Mouse (Mus musculus): ENCODE results near the gene Gm45623.

Gene Gm45623

DNA sequence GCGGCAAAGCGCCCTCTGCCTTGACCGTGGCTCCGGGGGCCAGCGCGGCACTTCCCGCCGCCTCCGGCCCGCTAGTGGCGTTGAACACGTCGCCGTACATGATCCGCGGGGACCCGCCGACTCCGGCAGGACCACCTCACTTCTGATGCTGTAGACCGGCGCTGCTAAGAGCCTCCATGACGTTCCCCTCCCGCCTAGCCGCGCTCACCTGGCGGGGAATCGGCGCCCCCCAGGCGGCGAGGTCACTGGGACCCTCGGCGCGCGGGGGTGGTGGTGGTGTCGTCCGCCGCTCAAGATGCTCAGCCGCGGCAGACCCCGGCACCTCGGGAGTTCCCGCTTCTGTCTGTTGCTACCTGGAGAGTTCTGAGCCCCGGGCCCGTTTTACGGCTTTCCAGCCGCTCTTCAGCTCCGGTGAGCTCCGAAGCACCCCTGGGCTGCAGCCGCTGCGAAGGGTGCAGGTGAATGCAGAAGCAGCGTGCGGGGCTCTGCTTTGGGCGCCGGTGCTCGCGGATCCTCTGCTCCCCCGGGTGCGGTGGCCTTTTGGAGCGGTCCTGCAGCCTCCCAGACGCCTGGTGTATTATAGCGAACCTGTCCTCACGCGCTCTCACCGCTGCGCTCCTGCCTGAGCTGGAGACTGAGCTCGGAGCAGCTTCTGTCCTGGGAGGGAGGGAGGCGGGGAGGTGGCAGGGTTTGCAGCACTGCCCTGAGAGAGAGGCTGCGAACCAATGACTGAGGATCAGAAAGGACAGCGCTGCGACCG is at the start of gene Gm45623:
Gene Gm45623 (minus strand): TSS at position 636 of the 760 bp plus-strand sequence.
- 3% methylated on average over 71 of the region's 71 CpGs for WGBS

DNA sequence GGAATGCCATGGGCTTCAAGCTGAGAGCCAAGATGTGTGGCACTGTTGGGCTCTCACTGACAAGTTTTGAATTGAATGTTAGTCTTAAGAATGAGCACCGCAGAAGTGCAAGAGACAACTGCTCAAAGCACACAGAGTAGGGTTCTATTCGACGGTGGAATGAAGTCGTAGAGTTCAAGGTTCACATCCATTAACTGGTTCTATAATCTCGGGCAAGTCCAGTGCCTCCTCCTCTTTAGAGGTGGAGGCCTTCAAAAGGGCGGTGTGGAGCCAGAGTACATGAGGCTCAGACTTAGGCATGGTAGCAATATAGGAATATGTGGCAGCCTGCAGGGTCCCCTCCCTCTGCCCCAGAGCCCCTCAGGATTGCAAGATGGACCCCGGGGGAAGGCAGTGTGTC is 43.8 kb upstream of the Gm45623 start:
- WGBS = 91% methylated on average over 7 of the region's 7 CpGs

DNA sequence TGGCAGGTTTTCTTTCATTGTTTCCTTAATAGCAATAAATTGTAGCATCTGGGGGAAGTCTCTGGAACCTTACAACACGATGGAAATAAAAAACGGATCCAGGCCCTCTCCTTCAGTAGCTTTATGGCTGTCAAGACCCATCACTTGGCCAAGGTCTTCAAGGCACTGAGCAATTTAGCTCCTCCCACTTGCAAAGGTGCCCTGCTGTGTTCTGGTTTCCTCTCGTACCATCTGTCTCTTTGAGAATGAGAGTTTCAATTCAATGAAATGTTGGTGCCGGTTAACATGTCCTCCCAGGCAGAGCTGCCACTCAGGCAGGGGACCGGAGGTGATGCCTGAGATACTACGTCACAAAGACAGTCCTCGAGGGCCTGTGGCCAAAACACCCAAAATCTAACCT is 41.9 kb upstream of the Gm45623 start:
- 84% methylated on average over 7 of the region's 7 CpGs for WGBS

DNA sequence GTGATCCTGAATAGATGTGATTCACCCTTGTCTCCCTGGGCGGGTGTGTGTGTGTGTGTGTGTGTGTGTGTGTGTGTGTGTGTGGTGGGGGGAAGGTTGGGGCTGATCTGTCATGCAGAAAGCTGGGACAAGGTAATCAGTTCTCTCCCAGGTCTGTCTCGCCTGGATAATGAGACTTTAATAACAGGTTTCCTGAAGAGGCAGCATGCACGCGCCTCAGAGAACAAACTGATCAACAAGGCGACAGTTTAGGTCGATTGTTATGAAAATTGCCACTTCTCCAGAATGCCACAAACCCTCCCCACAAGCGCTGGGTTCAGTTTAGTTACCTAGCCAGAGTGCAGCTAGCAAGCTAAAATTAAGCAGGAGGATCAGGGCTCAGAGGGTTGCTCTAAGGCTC is 40.8 kb upstream of the Gm45623 start:
- 78% methylated on average over 7 of the region's 7 CpGs for WGBS

DNA sequence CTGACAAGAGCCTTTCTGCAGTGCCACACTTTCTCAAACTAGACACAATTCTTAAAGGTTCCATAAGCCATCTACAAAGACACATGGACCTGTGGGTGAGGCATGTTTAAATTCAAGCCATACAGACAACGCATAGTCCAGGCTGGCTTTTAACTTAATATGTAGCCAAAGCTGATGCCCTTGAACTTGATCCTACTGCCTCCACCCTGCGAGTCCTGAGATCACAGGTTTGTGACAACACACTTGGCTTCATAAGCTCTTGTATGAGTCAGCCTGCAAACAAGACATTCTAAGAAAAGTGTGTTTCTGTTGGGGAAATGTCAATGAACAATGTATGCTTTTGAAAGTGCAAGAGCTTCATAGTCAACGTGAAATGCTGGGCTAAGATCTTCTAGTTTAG is 39.2 kb upstream of the Gm45623 start:
- WGBS = 61% methylated on average over 3 of the region's 3 CpGs

DNA sequence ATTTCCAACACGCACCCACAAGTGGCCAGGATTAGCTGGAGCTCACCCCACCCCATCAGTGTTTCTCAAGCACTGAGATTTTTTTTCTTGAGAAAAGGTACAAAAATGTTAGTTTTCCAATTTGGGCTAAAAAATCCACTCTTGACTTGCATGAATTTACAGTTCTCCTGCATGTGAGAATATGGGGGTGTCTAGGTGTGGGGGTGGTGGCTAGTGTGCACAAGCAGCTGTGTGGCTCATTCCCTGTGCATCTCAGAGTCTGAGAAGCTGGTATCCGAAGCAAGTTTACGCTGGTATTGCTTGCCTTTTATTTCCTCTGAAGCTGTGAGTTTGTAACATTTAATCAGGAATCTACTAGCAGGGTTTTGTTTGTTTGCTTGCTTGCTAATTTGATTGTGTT is 37.1 kb upstream of the Gm45623 start:
- WGBS = 46% methylated on average over 3 of the region's 3 CpGs

DNA sequence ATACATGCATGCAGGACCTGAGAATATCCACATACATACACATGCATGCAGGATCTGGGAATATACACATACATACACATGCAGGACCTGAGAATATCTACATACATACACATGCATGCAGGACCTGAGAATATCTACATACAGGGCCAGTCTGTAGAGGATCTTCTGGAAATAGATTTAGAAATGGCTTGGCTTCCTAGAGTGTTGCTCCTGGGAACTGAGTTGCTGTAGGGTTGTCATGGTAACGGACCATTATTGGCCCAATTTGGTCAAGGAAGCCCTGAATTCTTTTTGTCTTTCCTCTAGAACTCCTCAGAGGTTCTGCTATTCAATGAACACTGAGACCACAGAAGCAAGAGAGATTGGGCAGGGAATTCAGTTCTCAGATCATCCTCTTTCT is 29.0 kb upstream of the Gm45623 start:
- 48% methylated on average over 1 of the region's 1 CpGs for WGBS

DNA sequence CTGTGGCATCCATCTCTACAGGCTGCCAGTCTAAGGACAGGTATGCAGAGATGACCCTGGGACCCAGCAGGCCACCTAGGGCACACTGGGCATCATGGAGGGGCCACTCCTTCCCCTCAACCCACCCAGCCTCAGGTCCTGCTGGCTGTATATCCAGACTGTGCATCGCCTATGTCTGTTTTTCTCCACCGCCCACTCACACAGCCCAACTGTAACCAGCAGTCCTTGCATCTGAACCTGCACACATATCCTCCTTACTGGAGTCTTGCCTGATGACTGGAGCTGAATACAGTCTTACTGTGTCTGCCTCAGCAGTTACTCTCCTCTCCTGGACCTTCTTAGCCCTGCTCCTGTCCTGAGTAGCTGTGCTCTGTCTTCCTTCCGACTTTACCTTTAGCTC is 28.1 kb upstream of the Gm45623 start:
- 70% methylated on average over 3 of the region's 3 CpGs for WGBS

DNA sequence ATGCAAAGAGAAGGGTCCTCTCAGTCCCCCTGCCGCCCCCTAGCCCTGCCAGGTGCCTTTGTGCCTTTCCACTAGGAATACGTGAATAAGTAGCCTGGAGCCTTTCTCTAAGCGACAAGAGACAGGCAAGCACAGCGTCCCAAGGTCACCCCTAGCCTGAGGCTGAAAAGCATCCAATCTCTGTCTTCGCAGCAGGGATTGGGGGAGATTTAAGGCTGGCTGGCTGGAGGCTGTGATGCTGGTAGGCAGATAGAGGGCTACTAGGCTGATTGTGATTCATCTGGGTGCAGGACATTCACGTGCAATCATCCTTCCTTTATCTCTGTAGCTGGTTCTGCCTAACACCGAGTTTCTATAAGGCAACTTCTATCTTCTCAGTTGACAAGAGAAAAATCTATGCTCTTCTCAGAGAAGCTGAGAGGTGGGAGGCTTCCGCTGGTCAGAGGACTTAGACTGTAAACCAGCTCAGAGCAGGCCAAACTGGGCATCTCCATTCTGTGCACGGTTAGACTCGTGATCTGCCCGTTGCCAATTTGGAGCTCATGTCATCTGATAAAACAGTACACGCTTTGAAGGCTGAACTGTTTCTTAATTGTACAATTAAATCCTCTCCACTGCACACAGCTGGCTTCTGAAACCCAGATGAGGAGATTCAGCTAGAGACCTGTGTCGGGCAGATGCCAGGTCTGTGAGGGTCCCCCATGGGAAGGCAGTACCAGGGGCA is 27.3 kb upstream of the Gm45623 start:
- 37% methylated on average over 13 of the region's 13 CpGs for WGBS

DNA sequence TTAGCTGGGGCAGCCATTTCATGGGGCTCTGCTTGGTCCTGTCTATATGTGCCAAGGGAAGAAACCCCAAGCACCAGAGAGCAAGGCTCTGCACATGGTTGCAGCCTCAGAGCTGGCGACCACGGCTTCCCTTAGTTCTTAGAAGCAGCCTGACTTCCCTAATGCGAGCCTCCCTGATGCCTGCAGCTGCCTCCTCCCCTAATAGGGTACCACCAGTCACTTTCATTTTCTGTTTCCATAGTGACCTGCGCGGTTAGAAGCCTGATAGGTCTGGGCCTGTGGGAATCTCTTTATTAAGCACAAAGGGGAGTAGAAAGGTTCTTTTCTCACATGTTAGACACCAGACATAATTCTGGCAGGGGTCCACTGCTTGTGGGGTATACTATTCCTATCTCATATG is 20.7 kb upstream of the Gm45623 start:
- WGBS = 70% methylated on average over 5 of the region's 5 CpGs

DNA sequence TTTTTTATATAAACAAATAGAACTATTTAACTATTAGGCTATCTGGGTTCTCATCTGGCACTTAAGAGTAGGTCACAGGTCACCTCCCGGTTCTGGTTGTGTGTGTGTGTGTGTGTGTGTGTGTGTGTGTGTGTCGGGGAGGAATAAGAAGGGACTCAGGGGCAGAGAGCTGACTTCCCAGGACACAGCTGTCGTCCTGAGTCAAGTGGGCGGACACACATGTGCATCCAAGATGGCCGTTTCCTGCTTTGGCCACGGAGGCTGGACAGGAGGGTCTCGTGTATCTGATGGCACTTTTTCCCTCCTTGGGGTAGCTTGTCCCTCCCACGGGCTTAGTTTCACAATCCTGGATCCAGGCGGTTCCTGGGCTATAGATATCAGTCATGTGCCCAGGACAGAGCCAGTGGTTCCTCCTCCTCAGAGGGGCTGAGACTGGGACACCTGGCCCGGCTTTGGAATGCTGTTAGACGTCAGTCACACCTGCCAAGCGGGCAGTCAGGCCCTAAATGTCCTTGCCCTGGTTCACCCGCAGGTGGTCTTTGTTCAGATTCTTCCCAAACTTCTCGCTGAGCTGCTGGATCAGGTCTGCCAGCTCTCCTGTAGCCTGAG is 19.7 kb upstream of the Gm45623 start:
- WGBS = 76% methylated on average over 14 of the region's 14 CpGs

DNA sequence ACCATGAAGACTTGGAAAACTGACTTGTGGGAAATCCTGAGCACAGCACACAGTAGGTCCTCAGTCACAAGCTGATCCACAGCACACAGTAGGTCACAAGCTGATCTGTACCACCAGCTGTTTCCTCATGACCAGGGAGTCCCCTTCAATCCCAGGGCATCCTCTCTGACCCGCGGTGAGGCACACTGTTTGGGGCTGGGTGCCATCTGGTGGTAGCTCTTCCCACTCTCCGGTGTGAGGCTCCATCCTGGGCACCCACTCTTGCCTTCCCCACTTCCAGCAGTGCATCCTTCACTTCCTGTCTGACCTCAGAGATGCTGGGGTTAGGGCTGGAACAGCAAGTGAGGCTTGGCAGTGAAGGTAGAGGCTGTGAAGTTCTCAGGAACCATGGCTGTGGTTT is 19.0 kb upstream of the Gm45623 start:
- WGBS = 47% methylated on average over 3 of the region's 3 CpGs

DNA sequence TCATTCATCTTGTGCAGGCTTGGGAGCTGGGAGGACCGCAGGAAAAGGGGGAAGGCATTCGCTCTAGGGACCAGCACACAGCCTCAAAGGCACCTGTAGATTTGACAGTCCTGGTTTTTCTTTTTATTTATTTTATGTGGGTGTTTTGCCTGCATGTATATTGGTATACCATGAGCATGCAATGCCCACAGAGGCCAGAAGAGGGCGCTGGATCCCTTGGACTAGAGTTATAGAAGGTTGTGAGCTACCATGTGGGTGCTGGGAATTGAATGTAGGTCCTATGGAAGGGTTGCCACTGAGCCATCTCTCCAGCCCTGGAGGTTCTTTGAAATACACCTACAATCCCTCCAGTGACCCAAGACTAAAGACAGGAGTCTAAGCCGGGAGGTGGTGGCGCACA is 17.2 kb upstream of the Gm45623 start:
- 67% methylated on average over 5 of the region's 5 CpGs for WGBS

DNA sequence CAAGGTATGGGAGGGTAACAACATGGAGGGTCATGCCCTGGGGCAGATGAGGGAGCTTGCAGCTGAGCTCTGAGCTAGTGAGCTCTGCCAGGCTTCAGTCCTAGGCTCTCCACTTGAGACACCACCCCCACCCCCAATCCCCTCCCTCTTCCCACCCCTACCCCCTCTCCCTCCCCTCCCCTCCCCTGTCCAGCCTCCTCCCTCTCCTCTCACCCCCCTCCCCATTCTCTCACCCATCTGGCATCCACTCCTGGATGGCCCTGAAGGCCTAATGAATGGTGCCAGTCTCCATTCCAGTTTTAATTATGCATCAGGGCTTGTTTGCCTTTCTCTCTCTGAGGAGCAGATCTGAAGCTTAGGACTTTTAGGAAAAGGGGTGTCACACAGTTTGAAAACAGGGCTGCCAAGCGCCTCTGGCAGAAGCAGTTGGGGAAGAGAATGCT is 16.5 kb upstream of the Gm45623 start:
- WGBS = 57% methylated on average over 1 of the region's 1 CpGs

DNA sequence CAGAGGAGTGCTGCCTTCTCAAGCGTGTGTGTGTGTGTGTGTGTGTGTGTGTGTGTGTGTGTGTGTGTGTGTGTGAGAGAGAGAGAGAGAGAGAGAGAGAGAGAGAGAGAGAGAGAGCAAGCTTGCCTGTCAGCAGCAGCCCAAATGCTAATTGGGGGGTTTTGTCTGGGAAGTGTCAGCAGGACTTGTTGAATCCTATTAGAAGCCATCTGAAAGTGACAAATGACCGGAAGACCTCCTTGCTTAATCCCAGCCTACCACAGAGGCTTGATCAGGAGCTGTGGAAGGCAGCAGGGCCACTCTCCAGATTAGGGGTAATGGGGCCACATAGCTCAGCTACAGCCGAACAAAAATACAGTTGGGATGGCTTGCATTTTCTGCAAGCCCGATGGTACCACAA is 15.8 kb upstream of the Gm45623 start:
- WGBS = 72% methylated on average over 4 of the region's 4 CpGs

DNA sequence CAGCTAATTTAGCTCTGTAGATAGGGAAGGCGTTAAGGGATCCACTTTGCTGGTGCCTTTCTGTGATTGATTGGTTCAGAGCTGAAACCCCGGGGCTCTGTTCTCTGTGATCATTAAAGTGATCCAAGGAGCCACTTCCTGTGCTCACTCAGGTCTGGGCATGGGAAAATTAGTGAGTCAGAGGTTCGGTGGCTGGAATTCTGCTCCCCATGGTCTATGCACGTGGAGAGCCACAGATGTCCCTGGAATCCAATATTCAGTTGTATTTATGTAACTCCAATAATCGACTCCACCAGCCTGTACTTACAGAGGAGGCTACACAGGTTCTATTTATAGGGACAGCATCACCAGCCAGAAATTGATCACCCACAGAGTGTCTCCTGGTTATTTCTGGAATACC is 12.6 kb upstream of the Gm45623 start:
- 42% methylated on average over 5 of the region's 5 CpGs for WGBS

DNA sequence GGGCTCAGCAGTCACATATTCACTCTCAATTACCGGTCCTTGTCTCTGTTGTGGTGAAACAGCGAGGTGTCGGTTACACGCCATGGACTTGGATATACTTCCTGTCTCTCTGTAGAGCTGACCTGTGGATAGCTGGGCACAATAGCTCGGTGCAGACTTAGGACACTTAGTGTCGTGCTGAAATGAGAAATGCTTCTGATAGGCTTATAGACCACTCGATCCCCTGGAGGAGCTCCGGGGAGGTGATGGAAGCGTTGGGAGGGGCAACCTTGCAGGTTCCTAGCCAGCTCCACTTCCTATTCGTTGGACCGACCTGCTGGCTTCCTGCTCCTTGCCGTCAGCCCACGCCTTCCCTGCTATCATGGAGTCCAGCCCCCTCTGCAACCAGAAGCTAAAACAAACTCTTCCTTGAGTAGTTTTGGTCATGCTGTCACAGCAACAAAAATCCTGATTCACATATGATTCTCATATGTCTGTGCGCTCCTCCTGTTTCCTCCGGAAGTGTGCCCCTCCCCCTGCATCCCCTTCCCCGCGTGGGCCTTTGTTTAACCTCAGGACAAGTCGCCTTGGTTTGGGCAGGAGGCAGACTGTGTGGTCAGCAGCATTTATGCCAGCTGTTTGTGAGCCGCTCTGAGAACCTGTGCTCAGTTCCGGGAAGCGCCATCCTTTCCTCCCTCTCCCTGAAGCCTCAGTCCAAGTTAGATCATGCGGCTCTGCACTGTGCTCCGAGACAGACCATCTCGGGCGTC is 11.8 kb upstream of the Gm45623 start:
- WGBS = 48% methylated on average over 25 of the region's 25 CpGs

DNA sequence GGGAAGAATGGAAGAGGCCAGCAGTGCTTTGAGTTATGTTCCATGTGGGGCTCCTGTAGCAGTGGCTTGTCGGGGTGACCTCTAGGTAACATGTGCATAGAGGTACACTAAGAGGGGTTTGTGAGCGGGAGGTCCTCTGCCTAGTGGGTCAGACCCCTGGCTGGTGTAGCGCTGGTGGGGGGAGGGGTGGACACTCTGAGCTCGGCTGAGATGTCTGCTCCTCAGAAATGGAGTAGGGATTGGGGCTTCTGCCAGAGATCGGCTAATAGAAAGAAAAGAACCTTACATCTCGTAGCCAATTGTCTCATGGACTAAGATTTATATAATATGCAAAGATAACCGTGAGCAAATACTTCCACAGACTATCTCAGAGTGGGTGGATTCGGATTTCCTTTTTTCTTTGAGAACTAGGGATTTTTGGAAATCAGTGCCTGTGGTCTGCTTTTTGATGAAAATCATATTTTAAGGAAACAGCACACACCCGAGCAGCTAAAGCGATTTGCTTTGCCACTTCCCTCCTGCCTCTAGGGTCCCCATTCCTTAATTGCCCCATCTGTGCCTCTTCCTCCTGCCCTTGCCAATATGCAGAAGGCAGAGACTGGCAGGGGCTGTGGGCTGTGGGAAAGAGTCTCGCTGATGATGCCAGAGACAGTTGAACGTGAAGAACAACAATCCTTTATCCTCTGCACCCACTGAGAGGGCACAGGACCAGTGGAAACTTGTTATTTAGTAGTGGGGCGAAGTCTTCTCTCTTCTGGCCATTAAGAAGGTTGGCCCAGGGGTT is 9.0 kb upstream of the Gm45623 start:
- WGBS = 29% methylated on average over 13 of the region's 13 CpGs

DNA sequence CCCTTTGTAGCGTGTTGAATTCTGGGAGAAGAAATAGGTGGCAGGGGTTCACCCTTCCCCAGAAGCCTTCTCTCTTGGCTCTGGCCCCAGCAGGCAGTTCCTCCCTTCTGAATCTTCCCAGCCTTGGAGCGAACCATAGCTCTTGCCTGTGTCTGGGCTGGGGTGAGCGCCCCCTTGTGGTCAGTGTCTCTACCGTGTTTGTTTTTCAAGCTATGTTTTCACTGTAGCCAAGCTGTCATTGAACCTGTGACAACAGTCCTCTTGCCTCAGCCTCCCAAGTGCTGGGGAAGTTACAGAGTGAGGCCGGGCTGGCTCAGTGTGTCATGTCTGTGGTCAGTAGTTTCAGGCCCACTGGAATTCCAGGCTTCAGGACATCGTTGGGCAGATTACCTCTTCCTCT is 4.9 kb upstream of the Gm45623 start:
- WGBS = 40% methylated on average over 6 of the region's 6 CpGs

DNA sequence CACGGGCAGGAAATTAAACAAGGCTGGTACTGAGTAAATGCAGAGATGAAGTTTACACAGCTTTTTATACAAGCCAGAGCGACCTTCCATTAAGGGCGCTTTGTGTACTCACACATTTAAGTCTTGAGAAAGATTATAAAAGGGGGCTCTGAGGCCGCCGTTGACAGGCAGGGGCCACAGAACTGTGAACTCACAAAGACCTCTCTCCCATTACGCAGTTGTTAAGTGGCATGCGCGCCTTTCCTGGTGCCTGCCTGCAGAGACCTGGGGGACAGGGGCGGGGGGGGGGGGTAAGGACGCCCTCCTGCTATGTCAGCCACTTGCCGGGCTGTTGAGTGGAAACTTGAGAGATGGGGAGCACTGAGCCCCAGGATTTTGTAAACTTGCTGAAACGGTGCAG is 3.6 kb upstream of the Gm45623 start:
- WGBS = 75% methylated on average over 12 of the region's 12 CpGs

DNA sequence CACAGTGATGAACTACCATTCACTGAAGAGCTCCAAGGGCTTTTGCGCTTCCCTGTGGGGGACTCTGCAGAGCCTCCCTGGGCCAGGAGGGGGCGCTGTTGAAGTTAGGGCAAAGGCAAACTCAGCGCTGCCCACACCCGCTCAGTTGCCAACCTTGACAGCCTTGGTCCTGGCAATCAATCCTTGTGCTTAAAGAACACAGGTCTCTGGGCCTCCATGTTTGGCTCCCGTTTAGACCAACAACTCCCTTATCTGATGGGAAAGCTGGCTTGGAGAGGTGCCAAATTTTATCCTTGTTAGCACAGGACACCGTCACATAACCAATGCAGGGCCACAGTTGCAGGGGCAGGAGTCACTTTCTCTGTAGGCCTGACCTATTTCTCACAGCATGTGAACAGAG is 2.2 kb upstream of the Gm45623 start:
- 76% methylated on average over 6 of the region's 6 CpGs for WGBS

Data from cerebral cortex, adult 2 months (tissue).